Mouse (Mus musculus): ENCODE measurements at regions not wholly inside any gene's neighbourhood (a gene's known extent, or its start where the extent isn't known, plus 50 kb on each side); places are given as distances from the start of the nearest gene placed in this dataset.

- TF ChIP-seq CTCF (IDR thresholded peaks at IDR 0.05; ENCODE audit: extremely low read depth, insufficient read depth, low read length) (no peak), POLR2A (IDR thresholded peaks at IDR 0.05; ENCODE audit: extremely low read depth, insufficient read depth, low read length) (no peak)
Measured at GRCm38 (mm10) chr1:166848015-166848535, 153.1 kb upstream of the Fam78b start.

Measured in cortical plate, adult 2 months (tissue).